Mouse (Mus musculus): ENCODE measurements at regions not wholly inside any gene's neighbourhood (a gene's known extent, or its start where the extent isn't known, plus 50 kb on each side); places are given as distances from the start of the nearest gene placed in this dataset.

- TF ChIP-seq POLR2A (IDR thresholded peaks at IDR 0.05; ENCODE audit: extremely low read depth, insufficient read depth, low read length) = no peak
- no peak for TF ChIP-seq CTCF (IDR thresholded peaks at IDR 0.05; ENCODE audit: low read depth, low read length)
Observed at GRCm38 (mm10) chr5:44999032-44999431, 199.6 kb upstream of the Ldb2 start.

All from liver, adult 2 months (tissue).